Mouse (Mus musculus): ENCODE data around the gene Gm49322. TPM values are rescaled to one million over a fixed set of nuclear protein-coding genes. Genes with fewer than 3 reads are reported as not detected.
"Not testable (repeated sequence)": the region's sequence is repeated elsewhere in the genome, so short reads cannot be mapped to it uniquely, and the experiment has no call there.

Gene Gm49322
- 1 to 10 TPM; 2.6 to 3.6 TPM for total RNA-seq (2021)

- intact Hi-C loops (cut with DNase I); DNase-seq (ENCODE audit: low spot score in 2 of 2): not testable (repeated sequence)
Measured at GRCm38 (mm10) chr10:80605721-80606120, at the start of gene Gm49322. TSS of gene Gm49322 (plus strand) at chr10:80606021.

DNA sequence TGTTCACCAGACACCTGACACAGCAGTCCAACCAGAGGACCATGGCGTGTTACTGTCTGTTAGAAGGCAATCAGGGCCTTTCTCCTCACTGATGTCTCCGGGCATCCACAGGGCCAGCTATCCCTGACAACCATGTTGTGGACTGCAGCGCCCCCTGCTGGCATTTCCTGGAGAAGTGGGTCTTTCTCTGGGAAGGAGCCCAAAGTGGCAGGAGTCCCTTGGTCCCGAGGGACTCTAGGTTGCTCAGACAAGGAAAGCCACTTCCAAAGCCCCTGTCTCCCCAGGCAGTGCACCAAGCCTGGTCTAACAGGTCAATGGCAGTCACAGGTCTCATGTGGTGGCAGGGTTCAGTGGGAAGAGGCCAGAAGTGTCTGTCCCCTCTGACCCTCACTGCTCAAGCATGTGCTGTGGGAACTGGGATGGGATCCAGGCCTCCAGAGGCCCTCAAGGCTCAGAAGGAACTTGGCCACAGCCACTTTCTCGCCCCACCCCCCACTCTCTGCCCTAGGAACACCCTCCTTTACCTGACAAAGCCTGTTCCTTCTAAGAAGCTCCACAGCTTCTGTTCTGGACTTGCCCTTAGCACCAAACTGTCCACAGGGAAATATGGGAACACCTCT is 48.4 kb upstream of the Gm49322 start:
- intact Hi-C loops (cut with DNase I): no loop called here
- DNase-seq (ENCODE audit: low spot score in 2 of 2): peak; percentile 55 to 64

GRCm38 (mm10) chr10:80559431-80559830 is 46.4 kb upstream of the Gm49322 start:
- intact Hi-C loops (cut with DNase I): no loop called here
- no peak for DNase-seq (ENCODE audit: low spot score in 2 of 2)

- intact Hi-C loops (cut with DNase I): loop anchor here (1.0 kb wide), 1 partner anchor 114 kb away; no protein-coding TSS in a partner anchor
- no peak for DNase-seq (ENCODE audit: low spot score in 2 of 2)
Measured at GRCm38 (mm10) chr10:80560621-80561020, 45.2 kb upstream of the Gm49322 start.

DNA sequence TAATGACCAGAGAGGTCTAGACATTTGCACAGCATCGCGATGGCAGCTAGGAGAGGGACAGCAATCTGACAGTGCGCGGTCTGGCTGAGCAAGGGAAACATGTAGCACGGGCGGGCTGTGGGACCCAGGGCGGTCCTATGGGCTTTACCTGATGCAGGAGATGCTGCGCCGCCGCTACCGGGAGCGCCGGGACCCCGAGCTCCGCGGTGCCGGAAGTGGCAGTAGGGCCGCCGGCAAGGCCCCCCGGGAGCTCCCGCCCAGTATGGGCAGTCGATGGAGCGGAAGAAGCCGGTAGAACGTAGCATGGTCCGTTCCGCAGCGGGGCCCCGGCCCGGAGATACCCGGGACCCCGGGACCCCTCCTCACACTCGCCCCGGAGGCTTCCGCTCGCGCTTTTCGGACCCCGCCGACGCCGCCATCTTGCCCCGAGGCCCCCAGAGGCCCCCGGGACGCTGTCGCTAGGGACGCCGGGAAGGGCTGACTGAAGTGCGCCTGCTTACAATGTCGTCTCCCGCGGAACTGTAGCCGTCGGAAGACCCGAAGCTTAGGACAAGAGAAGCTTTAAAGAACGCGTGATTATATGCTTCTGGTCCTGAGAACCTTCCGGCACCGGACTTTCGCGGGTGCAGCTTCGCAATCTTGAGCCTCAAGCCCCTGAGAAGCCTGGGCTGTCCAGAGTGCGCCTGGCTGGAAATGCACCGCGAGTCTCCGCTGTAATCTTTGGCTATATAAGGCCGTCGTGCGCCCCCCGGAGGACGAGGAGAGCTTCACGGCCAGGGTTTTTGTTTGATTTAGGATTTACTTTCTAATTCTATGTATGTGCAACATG is 44.5 kb upstream of the Gm49322 start, which contains the start of gene Rexo1:
Gene Rexo1 (minus strand): TSS at position 445 of the 829 bp plus-strand sequence.
- DNase-seq (ENCODE audit: low spot score in 2 of 2): peak; percentile 93 to 95
- intact Hi-C loops (cut with DNase I): loop anchor here (1.0 kb wide), 1 partner anchor 115 kb away; no protein-coding TSS in a partner anchor

- peak; percentile 85 for DNase-seq (ENCODE audit: low spot score in 2 of 2)
- intact Hi-C loops (cut with DNase I): loop anchor here (1.0 to 5.0 kb wide), 2 partner anchors 11 to 121 kb away; partner anchors contain the start of gene Klf16
Measured at GRCm38 (mm10) chr10:80566375-80567092, 39.3 kb upstream of the Gm49322 start.

- no peak for DNase-seq (ENCODE audit: low spot score in 2 of 2)
- intact Hi-C loops (cut with DNase I): loop anchor here (5.0 kb wide), 1 partner anchor 118 kb away; no protein-coding TSS in a partner anchor
Measured at GRCm38 (mm10) chr10:80568876-80569275, 36.9 kb upstream of the Gm49322 start.

DNA sequence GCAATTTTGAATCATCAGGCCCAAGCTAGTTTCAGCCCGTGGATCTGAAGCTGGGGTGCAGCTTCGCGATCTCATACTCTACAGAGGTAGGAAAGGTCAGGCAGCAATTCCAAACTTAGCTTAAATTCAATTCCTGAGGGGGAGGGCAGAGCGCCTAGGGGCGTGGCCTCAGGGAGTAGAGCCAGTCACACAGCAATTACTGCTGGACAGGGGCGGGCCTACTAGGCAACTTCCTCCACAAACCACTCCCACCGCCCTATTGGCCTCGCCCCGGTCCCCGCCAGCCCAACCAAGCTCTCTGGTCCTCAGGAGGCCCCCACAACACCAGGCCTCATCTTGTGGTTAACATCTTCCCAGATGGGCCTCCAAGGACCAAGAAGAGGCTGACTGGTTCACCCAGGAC is 36.2 kb upstream of the Gm49322 start:
- intact Hi-C loops (cut with DNase I): loop anchor here (5.0 kb wide), 1 partner anchor 118 kb away; no protein-coding TSS in a partner anchor
- no peak for DNase-seq (ENCODE audit: low spot score in 2 of 2)

GRCm38 (mm10) chr10:80570419-80570818 is 35.4 kb upstream of the Gm49322 start:
- no peak for DNase-seq (ENCODE audit: low spot score in 2 of 2)
- intact Hi-C loops (cut with DNase I): no loop called here

- intact Hi-C loops (cut with DNase I): no loop called here
Measured at GRCm38 (mm10) chr10:80570871-80571836, 34.7 kb upstream of the Gm49322 start.

DNA sequence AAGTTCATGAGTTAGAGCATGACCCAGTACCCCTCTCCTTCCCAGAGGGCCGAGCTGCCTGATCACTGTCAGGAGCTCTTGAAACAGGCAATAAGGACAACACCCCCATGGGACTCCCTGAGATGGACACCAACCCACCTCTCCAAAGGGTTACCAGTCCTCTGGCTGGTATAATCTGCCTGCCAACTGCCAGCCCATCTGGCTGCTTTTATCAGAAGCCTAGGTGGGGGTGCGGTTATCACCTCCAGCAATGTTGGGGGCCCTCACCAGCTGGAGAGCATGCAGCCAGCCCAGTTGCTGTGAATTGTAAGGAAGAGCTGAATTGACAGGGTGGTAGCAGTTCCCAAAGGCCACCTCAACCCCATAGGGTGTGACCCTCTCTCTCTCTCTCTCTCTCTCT is 33.3 kb upstream of the Gm49322 start:
- intact Hi-C loops (cut with DNase I): no loop called here
- DNase-seq (ENCODE audit: low spot score in 2 of 2): no peak

More at GRCm38 (mm10) chr10:80570871-80571836, 34.7 kb upstream of the Gm49322 start:
- DNase-seq (ENCODE audit: low spot score in 2 of 2): peak in 1 of 2 experiments; percentile 49

GRCm38 (mm10) chr10:80573944-80574343 is 31.9 kb upstream of the Gm49322 start:
- peak; percentile 63 to 67 for DNase-seq (ENCODE audit: low spot score in 2 of 2)
- intact Hi-C loops (cut with DNase I): no loop called here

DNA sequence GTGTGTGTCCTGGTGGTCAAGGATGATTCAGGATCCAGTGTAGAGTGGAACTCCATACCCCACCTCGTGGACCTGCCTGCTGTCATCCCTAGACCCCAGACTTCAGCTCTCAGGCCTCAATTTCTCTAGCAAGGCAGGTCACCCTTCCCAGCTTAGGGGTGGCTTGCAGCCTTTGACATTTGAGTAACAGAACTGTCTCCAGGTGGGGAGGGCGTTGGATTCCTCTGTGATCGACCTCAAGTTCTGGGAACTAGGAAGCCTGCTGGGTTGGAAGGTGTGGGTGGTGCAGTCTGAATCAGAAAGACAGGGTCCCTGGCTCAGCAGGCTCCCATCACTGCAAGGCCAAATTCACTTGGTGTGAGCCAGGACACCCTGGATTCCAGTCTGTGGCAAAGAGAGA is 30.9 kb upstream of the Gm49322 start:
- intact Hi-C loops (cut with DNase I): no loop called here
- DNase-seq (ENCODE audit: low spot score in 2 of 2): no peak

- intact Hi-C loops (cut with DNase I): loop anchor here (2.0 kb wide), 1 partner anchor 47 kb away; the partner anchor contains the start of gene Csnk1g2
- no peak for DNase-seq (ENCODE audit: low spot score in 2 of 2)
Measured at GRCm38 (mm10) chr10:80575925-80576324, 29.9 kb upstream of the Gm49322 start.

GRCm38 (mm10) chr10:80576351-80577194 is 29.2 kb upstream of the Gm49322 start:
- intact Hi-C loops (cut with DNase I): loop anchor here (1.0 to 2.0 kb wide), 3 partner anchors 10 to 46 kb away; partner anchors contain the start of gene Csnk1g2
- peak in 1 of 2 experiments; percentile 67 for DNase-seq (ENCODE audit: low spot score in 2 of 2)

DNA sequence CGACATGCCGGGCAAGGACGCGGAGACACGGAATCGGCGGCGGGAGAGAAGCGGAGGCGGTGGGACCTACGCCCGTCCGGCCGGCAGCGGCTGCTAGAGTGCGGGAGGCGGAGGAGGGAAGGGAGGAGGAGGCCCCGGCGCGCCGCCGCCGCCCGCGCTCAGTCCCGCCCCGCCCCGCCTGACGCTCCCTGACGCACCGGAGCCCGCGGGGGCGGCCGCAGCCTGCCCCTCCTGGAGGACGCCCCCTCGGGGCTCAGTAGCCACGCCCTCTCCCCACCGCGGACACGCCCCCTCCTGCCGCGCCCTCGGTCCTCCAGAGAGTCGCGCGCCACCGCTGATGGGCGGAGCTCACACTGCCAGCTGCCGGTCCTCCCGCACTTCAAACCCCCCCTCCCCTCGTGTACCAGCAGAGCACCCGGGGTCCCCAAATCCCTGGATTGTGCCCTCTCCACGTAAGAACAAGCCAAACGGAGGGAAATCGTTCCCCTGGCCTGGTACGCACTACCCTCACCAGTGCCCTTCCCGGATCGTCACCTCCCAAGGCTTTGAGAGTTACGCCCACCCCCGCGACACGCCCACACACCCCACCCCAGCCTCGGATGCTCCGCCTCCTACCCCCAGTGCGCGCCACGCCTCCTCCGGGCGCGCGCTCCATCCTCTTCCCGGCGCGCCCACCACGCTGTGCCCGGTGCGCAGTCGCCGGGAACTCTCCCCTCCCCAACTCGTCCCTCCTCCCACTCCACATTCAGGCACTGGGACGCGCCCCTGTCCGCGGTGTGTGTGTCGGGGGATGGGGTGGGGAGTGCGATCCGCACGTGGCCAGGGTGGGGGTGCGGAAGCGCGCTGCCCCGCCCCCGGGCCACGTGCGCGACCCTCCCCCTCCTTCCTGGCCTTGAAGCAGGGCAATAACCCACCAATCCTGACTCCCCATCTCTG is 28.4 kb upstream of the Gm49322 start, which contains the start of gene Klf16:
Gene Klf16 (minus strand): TSS at position 127 of the 936 bp plus-strand sequence.
- intact Hi-C loops (cut with DNase I): loop anchor here (1.0 to 2.0 kb wide), 3 partner anchors 11 to 45 kb away; partner anchors contain the start of gene Csnk1g2
- DNase-seq (ENCODE audit: low spot score in 2 of 2): peak; percentile 96

Data from left cerebral cortex, postnatal 36 days (tissue).